In the genomic region with DNA sequence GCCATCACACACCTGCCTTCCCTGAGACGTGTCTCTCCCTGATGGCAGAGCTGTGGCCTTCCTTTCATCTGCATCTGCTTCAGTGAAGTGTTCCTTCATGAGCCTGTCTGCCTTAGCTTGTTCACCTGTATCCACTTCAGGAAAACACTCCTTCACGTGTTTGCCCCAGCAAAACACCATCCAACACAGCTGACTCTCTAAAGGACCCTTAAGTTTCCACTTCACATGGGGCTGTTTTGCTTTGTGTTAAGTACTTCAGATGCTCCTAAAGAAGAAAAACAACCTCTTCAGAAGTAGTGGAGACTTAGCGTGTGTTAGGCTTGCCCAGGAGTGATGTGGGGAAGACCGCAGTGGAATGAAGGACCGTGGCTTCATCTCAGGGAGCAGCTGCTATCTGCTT, we compare ENCODE assay signal across 25 mouse cellular contexts. TPM values are rescaled to one million over a fixed set of nuclear protein-coding genes. Genes with fewer than 3 reads are reported as not detected.
DNase-seq lines count a peak whose midpoint lies in the region; ATAC-seq and TF ChIP-seq lines count a peak whose summit lies in the region.
"Had no signal": no experiment of that assay in that cellular context is flagged by ENCODE, and none has a peak within 500 bp of the region (broad histone marks: within the 10 kb centered on the region; RNA-seq: fewer than 3 reads in every experiment).

No protein-coding gene starts in this region.

- peak; percentile 92 for TF ChIP-seq EP300 in lung, postnatal 0 days (IDR thresholded peaks at IDR 0.05)

- no peaks in the 10 kb centered on the region; the same call in 1 of the 2 replicates for H3K4me1 ChIP-seq in lung, adult 2 months (ENCODE audit: control insufficient read depth, insufficient read depth, low read length)
- peaks cover 3% of the 10 kb centered on the region; the same call in 1 of the 2 replicates for H3K4me1 ChIP-seq in lung, postnatal 0 days (ENCODE audit: insufficient read depth, low read depth, low read length)
- no peaks in the 10 kb centered on the region for H3K4me1 ChIP-seq in intestine, embryonic 15.5 days (replicated peaks)
- H3K4me1 ChIP-seq: embryonic facial prominence, embryonic 15.5 days; forebrain, embryonic 10.5 days; forebrain, embryonic 15.5 days; hindbrain, embryonic 15.5 days had no signal

- no peak for TF ChIP-seq POLR2A in brain, embryonic 14.5 days (IDR thresholded peaks at IDR 0.05; ENCODE audit: borderline replicate concordance, extremely low read depth, insufficient read depth, insufficient read length, poor library complexity, severe bottlenecking)
- no peak for TF ChIP-seq POLR2A in lung, adult 2 months (IDR thresholded peaks at IDR 0.05; ENCODE audit: borderline replicate concordance, extremely low read depth, low read depth, low read length)

- intact Hi-C loops in left cerebral cortex, postnatal 14 days (cut with DNase I), result no loop called here

- no peak overlapping the region for H3K4me3 ChIP-seq in lung, adult 2 months (replicated peaks; ENCODE audit: extremely low read depth, low read depth, low read length)
- H3K4me3 ChIP-seq in lung, postnatal 0 days (ENCODE audit: low read depth, low read length), result no peak overlapping the region
- H3K4me3 ChIP-seq in intestine, embryonic 15.5 days (replicated peaks), result no peak overlapping the region
- H3K4me3 ChIP-seq: embryonic facial prominence, embryonic 15.5 days; erythroblast, embryonic 14.5 days; forebrain, embryonic 10.5 days; forebrain, embryonic 15.5 days; heart, embryonic 12.5 days; hindbrain, embryonic 15.5 days had no signal

- H3K36me3 ChIP-seq in lung, postnatal 0 days (ENCODE audit: insufficient read depth, low read length), result no peaks in the 10 kb centered on the region
- H3K36me3 ChIP-seq in intestine, embryonic 15.5 days, result no peaks in the 10 kb centered on the region

- peak; percentile 7 for DNase-seq in brain, embryonic 14.5 days (ENCODE audit: low read depth)
- peak; percentile 36 for DNase-seq in lung, adult 2 months
- DNase-seq in lung, postnatal 0 days (ENCODE audit: low spot score), result peak; percentile 85
- DNase-seq in lung, postnatal 36 days, result peak; percentile 74
- no peak for DNase-seq in cerebellum, postnatal 14 days
- DNase-seq in left cerebral cortex, postnatal 14 days (ENCODE audit: low spot score in 2 of 2), result no peak
- DNase-seq: adrenal gland, postnatal 14 days; cerebellum, adult 2 months; cerebellum, postnatal 10 days; embryo, embryonic 11 days; gastrocnemius, postnatal 10 days; heart, postnatal 36 days had no signal

- no peak overlapping the region for H3K27ac ChIP-seq in lung, postnatal 0 days (ENCODE audit: low read length)
- no peak overlapping the region for H3K27ac ChIP-seq in intestine, embryonic 15.5 days
- H3K27ac ChIP-seq: embryonic facial prominence, embryonic 15.5 days; forebrain, embryonic 10.5 days; forebrain, embryonic 15.5 days; hindbrain, embryonic 15.5 days had no signal

- no peak overlapping the region for H3K9ac ChIP-seq in lung, postnatal 0 days (replicated peaks; ENCODE audit: low read depth)
- no peak overlapping the region for H3K9ac ChIP-seq in intestine, embryonic 15.5 days
- H3K9ac ChIP-seq: embryonic facial prominence, embryonic 15.5 days; forebrain, embryonic 15.5 days; heart, embryonic 12.5 days; hindbrain, embryonic 15.5 days had no signal

- no peak overlapping the region for H3K4me2 ChIP-seq in lung, postnatal 0 days (replicated peaks; ENCODE audit: low read depth, low read length)
- H3K4me2 ChIP-seq in intestine, embryonic 15.5 days (replicated peaks), result no peak overlapping the region
- H3K4me2 ChIP-seq: embryonic facial prominence, embryonic 15.5 days; forebrain, embryonic 15.5 days; heart, embryonic 12.5 days; hindbrain, embryonic 15.5 days had no signal

- no peak for TF ChIP-seq CTCF in brain, embryonic 14.5 days (IDR thresholded peaks at IDR 0.05; ENCODE audit: borderline replicate concordance, extremely low read depth, insufficient read depth, insufficient read length)
- no peak for TF ChIP-seq CTCF in lung, adult 2 months (IDR thresholded peaks at IDR 0.05; ENCODE audit: insufficient read depth, low read length)
- TF ChIP-seq CTCF in lung, postnatal 0 days (IDR thresholded peaks at IDR 0.05), result no peak

- H3K27me3 ChIP-seq in lung, postnatal 0 days (replicated peaks; ENCODE audit: insufficient read depth, low read length), result no peaks in the 10 kb centered on the region
- no peaks in the 10 kb centered on the region for H3K27me3 ChIP-seq in intestine, embryonic 15.5 days (replicated peaks)
- H3K27me3 ChIP-seq: CH12.LX; embryonic facial prominence, embryonic 15.5 days; forebrain, embryonic 15.5 days; heart, embryonic 12.5 days; hindbrain, embryonic 15.5 days; Patski had no signal

- 72% methylated on average over 5 of the region's 5 CpGs for WGBS in lung, adult 2 months
- WGBS in lung, postnatal 0 days, result 62% methylated on average over 5 of the region's 5 CpGs
- WGBS in intestine, embryonic 15.5 days, result 93% methylated on average over 5 of the region's 5 CpGs

- ATAC-seq in lung, postnatal 0 days, result peak; percentile 88
- ATAC-seq in intestine, embryonic 15.5 days, result no peak
- ATAC-seq: activated CD4-positive, CD25-positive, alpha-beta regulatory T cell, adult 4 months; forebrain, embryonic 15.5 days; Patski had no signal

- H3K9me3 ChIP-seq in lung, postnatal 0 days (ENCODE audit: low read length), result no peaks in the 10 kb centered on the region
- no peaks in the 10 kb centered on the region for H3K9me3 ChIP-seq in intestine, embryonic 15.5 days
- H3K9me3 ChIP-seq: embryonic facial prominence, embryonic 15.5 days; forebrain, embryonic 10.5 days; forebrain, embryonic 15.5 days; heart, embryonic 12.5 days; hindbrain, embryonic 15.5 days had no signal

RNA-seq across cellular contexts. Expression of a gene that starts 30.7 kb away (rescaled TPM):
- polyA plus RNA-seq in brain, embryonic 14.5 days (2012; rRNA removed), result 13.0 and 13.6 TPM in 2 replicates
- polyA plus RNA-seq in lung, adult 2 months (2012; rRNA removed), result 7.6 and 9.1 TPM in 2 replicates
- polyA plus RNA-seq in lung, postnatal 0 days (2015; fragmentation: Nextera tagmentation; extraction: Ambion mirVana), result 7.7 and 9.9 TPM in 2 replicates
- polyA plus RNA-seq in intestine, embryonic 15.5 days (2015; fragmentation: Nextera tagmentation; extraction: Ambion mirVana), result 20.5 and 22.1 TPM in 2 replicates
- 10 to 100 TPM; 23.7 to 24.9 TPM for total RNA-seq in left cerebral cortex, postnatal 14 days (2021)

RNA-seq across cellular contexts. Expression of a gene that starts 47.2 kb away (rescaled TPM):
- 0.33 and 0.42 TPM in 2 replicates for polyA plus RNA-seq in brain, embryonic 14.5 days (2012; rRNA removed)
- polyA plus RNA-seq in lung, adult 2 months (2012; rRNA removed), result 1.2 and 2.0 TPM in 2 replicates
- polyA plus RNA-seq in lung, postnatal 0 days (2015; fragmentation: Nextera tagmentation; extraction: Ambion mirVana), result 0.45 and 0.77 TPM in 2 replicates
- polyA plus RNA-seq in intestine, embryonic 15.5 days (2015; fragmentation: Nextera tagmentation; extraction: Ambion mirVana), result 1.3 and 2.0 TPM in 2 replicates
- total RNA-seq in left cerebral cortex, postnatal 14 days (2021), result under 1 TPM in 1 of 2 experiments, not detected in 1; 0.24 TPM
- total RNA-seq: CH12.LX; common myeloid progenitor, adult 5-6 weeks had no signal
- polyA plus RNA-seq: activated CD4-positive, CD25-positive, alpha-beta regulatory T cell, adult 4 months; embryonic facial prominence, embryonic 11.5 days; hindbrain, embryonic 11.5 days; Patski had no signal

Comparison
In these comparisons a context has a peak if more than half of its experiments do, and no peak if none do; other contexts are left out.
1. DNase-seq: peak in brain, embryonic 14.5 days (single experiment), lung, adult 2 months (single experiment), lung, postnatal 0 days (single experiment) and lung, postnatal 36 days (single experiment); none in cerebellum, postnatal 14 days (0 of 2) and left cerebral cortex, postnatal 14 days (0 of 2).